Mouse (Mus musculus): ENCODE measurements around the gene 4930404N11Rik. TPM values are rescaled to one million over a fixed set of nuclear protein-coding genes. Genes with fewer than 3 reads are reported as not detected.

4930404N11Rik gene
- polyA plus RNA-seq (2016; fragmentation: Nextera tagmentation; extraction: Ambion mirVana), result 0.76 and 0.79 TPM in 2 replicates

- H3K27ac ChIP-seq, result no peak within 1 kb of the TSS
- H3K4me3 ChIP-seq (replicated peaks), result peak within 1 kb of the TSS; percentile 37
- peaks cover 24% of the 10 kb centered on the region for H3K4me1 ChIP-seq (replicated peaks)
- no peak for ATAC-seq (ENCODE audit: insufficient number of reproducible peaks, insufficient read depth, low FRiP score, low TSS enrichment, low read depth)
- H3K9me3 ChIP-seq, result no peaks in the 10 kb centered on the region
- 33% methylated on average over 12 of the region's 12 CpGs for WGBS
- H3K4me2 ChIP-seq, result peak within 1 kb of the TSS; percentile 67
- H3K27me3 ChIP-seq, result peaks cover 49% of the 10 kb centered on the region
- peaks cover 64% of the 10 kb centered on the region for H3K36me3 ChIP-seq
- H3K9ac ChIP-seq (replicated peaks), result peak within 1 kb of the TSS; percentile 37; the same call in 1 of the 2 replicates
These were observed at the start of gene 4930404N11Rik for GRCm38 (mm10) chr10:81365672-81366476. TSS of gene 4930404N11Rik (minus strand) at chr10:81365816.

GRCm38 (mm10) chr10:81415146-81415545, 49.5 kb upstream of the 4930404N11Rik start:
- H3K27ac ChIP-seq, result peak overlapping the region; percentile 86
- H3K36me3 ChIP-seq, result peaks cover 19% of the 10 kb centered on the region
- no peaks in the 10 kb centered on the region for H3K27me3 ChIP-seq
- H3K4me2 ChIP-seq, result 0 out of 2 replicates have a peak overlapping the region, but pooled peaks have one; percentile 44
- peaks cover 88% of the 10 kb centered on the region for H3K4me1 ChIP-seq (replicated peaks)
- H3K9me3 ChIP-seq, result no peaks in the 10 kb centered on the region
- no peak overlapping the region for H3K9ac ChIP-seq (replicated peaks)
- no peak overlapping the region for H3K4me3 ChIP-seq (replicated peaks)
- WGBS, result 83% methylated on average over 5 of the region's 5 CpGs
- ATAC-seq (ENCODE audit: insufficient number of reproducible peaks, insufficient read depth, low FRiP score, low TSS enrichment, low read depth), result no peak

- H3K27ac ChIP-seq, result peak overlapping the region; percentile 86
- peaks cover 14% of the 10 kb centered on the region; the same call in 1 of the 2 replicates for H3K36me3 ChIP-seq
- no peak overlapping the region for H3K4me3 ChIP-seq (replicated peaks)
- no peaks in the 10 kb centered on the region for H3K27me3 ChIP-seq
- peaks cover 93% of the 10 kb centered on the region for H3K4me1 ChIP-seq (replicated peaks)
- no peak for ATAC-seq (ENCODE audit: insufficient number of reproducible peaks, insufficient read depth, low FRiP score, low TSS enrichment, low read depth)
- no peak overlapping the region for H3K9ac ChIP-seq (replicated peaks)
- H3K4me2 ChIP-seq, result 0 out of 2 replicates have a peak overlapping the region, but pooled peaks have one; percentile 44
- no peaks in the 10 kb centered on the region for H3K9me3 ChIP-seq
These were observed 49.1 kb upstream of the 4930404N11Rik start for GRCm38 (mm10) chr10:81414682-81415081.

- H3K27ac ChIP-seq, result peak overlapping the region; percentile 86
- ATAC-seq (ENCODE audit: insufficient number of reproducible peaks, insufficient read depth, low FRiP score, low TSS enrichment, low read depth), result peak; percentile 7; the same call in 1 of the 2 replicates
- H3K36me3 ChIP-seq, result peaks cover 10% of the 10 kb centered on the region; the same call in 1 of the 2 replicates
- WGBS, result 28% methylated on average over 26 of the region's 26 CpGs
- H3K4me1 ChIP-seq (replicated peaks), result peaks cover 97% of the 10 kb centered on the region
- no peak overlapping the region; the same call in 1 of the 2 replicates for H3K4me3 ChIP-seq (replicated peaks)
- H3K27me3 ChIP-seq, result 0 out of 2 replicates have a peak, but pooled peaks cover 2% of the 10 kb centered on the region
- peak overlapping the region; percentile 44 for H3K4me2 ChIP-seq
- H3K9ac ChIP-seq (replicated peaks), result peak overlapping the region; percentile 31; the same call in 1 of the 2 replicates
- H3K9me3 ChIP-seq, result no peaks in the 10 kb centered on the region
These were observed 48.0 kb upstream of the 4930404N11Rik start for GRCm38 (mm10) chr10:81413310-81414261.

- Histone ChIP-seq H3K4me1 (replicated peaks) (peaks cover 98% of the 10 kb centered on the region), H3K4me2 (no peak overlapping the region), H3K36me3 (peaks cover 14% of the 10 kb centered on the region), H3K27me3 (peaks cover 10% of the 10 kb centered on the region; the same call in 1 of the 2 replicates), H3K9ac (replicated peaks) (no peak overlapping the region), H3K27ac (peak overlapping the region; percentile 86), H3K9me3 (no peaks in the 10 kb centered on the region), H3K4me3 (replicated peaks) (no peak overlapping the region)
- ATAC-seq (ENCODE audit: insufficient number of reproducible peaks, insufficient read depth, low FRiP score, low TSS enrichment, low read depth), result no peak
- 78% methylated on average over 16 of the region's 16 CpGs for WGBS
These were observed 47.1 kb upstream of the 4930404N11Rik start for GRCm38 (mm10) chr10:81412586-81413309.

- Histone ChIP-seq H3K9me3 (no peaks in the 10 kb centered on the region), H3K9ac (replicated peaks) (no peak overlapping the region; the same call in 1 of the 2 replicates), H3K27me3 (peaks cover 20% of the 10 kb centered on the region; the same call in 1 of the 2 replicates), H3K27ac (peak overlapping the region; percentile 80), H3K4me2 (no peak overlapping the region), H3K4me3 (replicated peaks) (no peak overlapping the region), H3K4me1 (replicated peaks) (peaks cover 98% of the 10 kb centered on the region), H3K36me3 (peaks cover 22% of the 10 kb centered on the region)
- 72% methylated on average over 18 of the region's 18 CpGs for WGBS
- no peak for ATAC-seq (ENCODE audit: insufficient number of reproducible peaks, insufficient read depth, low FRiP score, low TSS enrichment, low read depth)
These were observed 46.1 kb upstream of the 4930404N11Rik start for GRCm38 (mm10) chr10:81411471-81412400.

- Histone ChIP-seq H3K4me2 (no peak overlapping the region), H3K4me1 (replicated peaks) (peaks cover 98% of the 10 kb centered on the region), H3K36me3 (peaks cover 29% of the 10 kb centered on the region), H3K27ac (peak overlapping the region; percentile 80), H3K27me3 (peaks cover 28% of the 10 kb centered on the region), H3K9ac (replicated peaks) (no peak overlapping the region), H3K9me3 (no peaks in the 10 kb centered on the region), H3K4me3 (replicated peaks) (no peak overlapping the region)
- ATAC-seq (ENCODE audit: insufficient number of reproducible peaks, insufficient read depth, low FRiP score, low TSS enrichment, low read depth), result no peak
- 73% methylated on average over 9 of the region's 9 CpGs for whole genome bisulfite sequencing
These were observed 45.4 kb upstream of the 4930404N11Rik start for GRCm38 (mm10) chr10:81410981-81411380.

GRCm38 (mm10) chr10:81410350-81410749, 44.7 kb upstream of the 4930404N11Rik start:
- H3K9ac ChIP-seq (replicated peaks), result no peak overlapping the region
- ATAC-seq (ENCODE audit: insufficient number of reproducible peaks, insufficient read depth, low FRiP score, low TSS enrichment, low read depth), result no peak
- H3K36me3 ChIP-seq, result peaks cover 36% of the 10 kb centered on the region
- H3K4me3 ChIP-seq (replicated peaks), result no peak overlapping the region
- H3K9me3 ChIP-seq, result no peaks in the 10 kb centered on the region
- peaks cover 34% of the 10 kb centered on the region for H3K27me3 ChIP-seq
- H3K4me1 ChIP-seq (replicated peaks), result peaks cover 93% of the 10 kb centered on the region
- H3K27ac ChIP-seq, result peak overlapping the region; percentile 80
- 65% methylated on average over 4 of the region's 4 CpGs for WGBS
- H3K4me2 ChIP-seq, result 0 out of 2 replicates have a peak overlapping the region, but pooled peaks have one; percentile 8

- H3K27me3 ChIP-seq, result peaks cover 42% of the 10 kb centered on the region
- H3K27ac ChIP-seq, result peak overlapping the region; percentile 56; the same call in 1 of the 2 replicates
- no peaks in the 10 kb centered on the region for H3K9me3 ChIP-seq
- ATAC-seq (ENCODE audit: insufficient number of reproducible peaks, insufficient read depth, low FRiP score, low TSS enrichment, low read depth), result no peak
- peaks cover 46% of the 10 kb centered on the region for H3K36me3 ChIP-seq
- WGBS, result 13% methylated on average over 8 of the region's 8 CpGs
- no peak overlapping the region for H3K4me3 ChIP-seq (replicated peaks)
- no peak overlapping the region for H3K9ac ChIP-seq (replicated peaks)
- peaks cover 89% of the 10 kb centered on the region for H3K4me1 ChIP-seq (replicated peaks)
- H3K4me2 ChIP-seq, result no peak overlapping the region
These were observed 43.7 kb upstream of the 4930404N11Rik start for GRCm38 (mm10) chr10:81409330-81409729.

All from limb, embryonic 12.5 days (tissue).